Mouse (Mus musculus) midbrain, embryonic 16.5 days (tissue): Measurements from ENCODE around the gene Sec62. TPM values are rescaled to one million over a fixed set of nuclear protein-coding genes. Genes with fewer than 3 reads are reported as not detected.

Experiments used
- polyA plus RNA-seq: library from polyadenylated mRNA; unstranded; fragments of >200 nt; fragmentation: Nextera tagmentation; extraction: Ambion mirVana; gene quantifications from 2 replicates; pipeline ENCODE4 v1.2.1, GENCODE M21; 2015

The Sec62 gene
- polyA plus RNA-seq, 1 experiment from 2014 or later, result 82.8 TPM

Other genes starting within 250 kb of the Sec62 start
- gene Mecom, start 244.9 kb upstream of the Sec62 start, polyA plus RNA-seq, result 4.0 and 5.3 TPM in 2 replicates
- gene Actrt3, start 192.9 kb upstream of the Sec62 start, polyA plus RNA-seq, result 0.37 and 0.41 TPM in 2 replicates
- gene Mynn, start 190.8 kb upstream of the Sec62 start, polyA plus RNA-seq, result 29.6 and 31.4 TPM in 2 replicates
- not detected in 2 replicates for gene Lrriq4, start 148.4 kb upstream of the Sec62 start, polyA plus RNA-seq
- gene Lrrc34, start 145.0 kb upstream of the Sec62 start, polyA plus RNA-seq, result 1.7 and 1.9 TPM in 2 replicates
- gene Lrrc31, start 93.0 kb upstream of the Sec62 start, polyA plus RNA-seq, result 0.10 TPM in 1 of 2 replicates, not detected in the other
- gene Samd7, start 46.6 kb upstream of the Sec62 start, polyA plus RNA-seq, result 0.05 and 0.12 TPM in 2 replicates
- 1.1 and 1.2 TPM in 2 replicates for gene Gpr160, start 63.1 kb downstream of the Sec62 start, polyA plus RNA-seq
- 7.8 and 7.9 TPM in 2 replicates for gene Phc3, start 176.5 kb downstream of the Sec62 start, polyA plus RNA-seq
- gene Prkci, start 202.9 kb downstream of the Sec62 start, polyA plus RNA-seq, result 25.4 and 25.5 TPM in 2 replicates